Mouse (Mus musculus) G1E (cell line): ENCODE results near the gene D10Jhu81e.

Experiments
- CTCF ChIP-seq: IDR thresholded peaks from 2 replicates; pipeline ENCODE4 v1.5.1; 2012; ENCODE audit warnings: low read depth, low read length, inconsistent platforms, mixed read lengths
- POLR2AphosphoS5 ChIP-seq: IDR thresholded peaks from 2 replicates; pipeline ENCODE4 v1.6.1; 2012; ENCODE audit warnings: low read depth, low read length, inconsistent platforms; ENCODE audit not compliant: insufficient replicate concordance
- TAL1 ChIP-seq: conservative IDR thresholded peaks from 2 replicates; pipeline ENCODE4 v1.6.1; 2012; ENCODE audit warnings: low read depth, low read length, inconsistent platforms, mixed read lengths

DNA sequence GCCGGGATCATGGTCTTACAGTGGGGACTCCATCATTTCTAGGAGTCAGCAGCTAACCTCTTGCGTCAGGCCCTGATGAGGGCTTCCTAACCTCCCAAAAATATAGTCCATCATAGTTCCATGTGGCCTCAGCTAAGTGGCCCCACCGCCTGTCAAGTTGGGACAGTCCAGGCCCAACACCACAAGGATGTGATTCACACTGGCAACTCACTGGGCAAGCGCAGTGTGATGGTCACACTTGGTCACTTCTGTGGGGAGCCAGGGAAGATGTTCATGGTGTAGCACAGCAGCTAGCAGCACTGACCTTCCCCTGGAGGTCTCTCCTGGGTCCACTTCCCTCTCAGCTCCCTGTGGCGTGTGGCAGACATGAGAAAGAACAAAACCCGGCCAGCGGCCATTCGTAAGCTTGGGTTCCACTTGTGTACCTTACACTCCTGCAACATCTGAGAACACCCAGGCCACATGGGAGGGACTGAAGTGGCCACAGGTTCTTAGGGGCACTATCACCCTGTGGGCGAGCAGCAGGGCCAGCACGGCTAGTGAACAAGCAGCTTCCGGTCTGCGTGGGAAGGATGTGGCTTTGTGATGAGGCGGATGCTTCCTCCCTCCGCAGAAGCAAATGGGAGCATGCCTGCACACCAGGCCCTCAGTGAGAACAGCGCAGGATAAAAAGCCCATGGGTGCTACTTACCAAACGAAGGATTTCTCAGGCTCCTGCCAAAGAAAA lies 9.1 kb downstream of the D10Jhu81e start:
- TF ChIP-seq CTCF (no peak), POLR2AphosphoS5 (no peak), TAL1 (no peak)
